Mouse (Mus musculus) neural tube, embryonic 11.5 days (tissue): ENCODE measurements around the gene Olfr1502. TPM values are rescaled to one million over a fixed set of nuclear protein-coding genes. Genes with fewer than 3 reads are reported as not detected.
"Not testable (repeated sequence)": the region's sequence is repeated elsewhere in the genome, so short reads cannot be mapped to it uniquely, and the experiment has no call there.

Experiments
- ATAC-seq: fragments of 200-750 bp; cut with Nextera tagmentation; 2 replicates; pipeline ENCODE4 v1.8.0; 2017; ENCODE audit warnings: moderate number of reproducible peaks, mild to moderate bottlenecking, moderate TSS enrichment, moderate library complexity; ENCODE audit not compliant: insufficient read depth, low FRiP score, low TSS enrichment
- DNase-seq: peaks from one replicate; pipeline ENCODE4 v3.0.0-alpha.2; 2015; ENCODE audit warnings: low spot score
- H3K27ac ChIP-seq: fragments of 300-500 bp; sonication (generic); 2 replicates; pipeline ENCODE4 v1.5.1; 2014; ENCODE audit warnings: low read depth, mild to moderate bottlenecking, low read length
- H3K27me3 ChIP-seq: fragments of 300-500 bp; sonication (generic); 2 replicates; pipeline ENCODE4 v1.6.1; 2014; ENCODE audit warnings: mild to moderate bottlenecking, low read length, mixed read lengths; ENCODE audit not compliant: control insufficient read depth, insufficient read depth
- H3K36me3 ChIP-seq: fragments of 300-500 bp; sonication (generic); 2 replicates; pipeline ENCODE4 v1.6.1; 2014; ENCODE audit warnings: mild to moderate bottlenecking, low read length, moderate library complexity, mixed read lengths; ENCODE audit not compliant: control insufficient read depth, insufficient read depth
- H3K4me1 ChIP-seq: fragments of 300-500 bp; sonication (generic); 2 replicates; pipeline ENCODE4 v1.6.1; 2014; ENCODE audit warnings: low read length, mixed read lengths; ENCODE audit not compliant: control insufficient read depth, insufficient read depth
- H3K4me2 ChIP-seq: fragments of 300-500 bp; sonication (generic); 2 replicates; pipeline ENCODE4 v1.6.1; 2014; ENCODE audit warnings: low read depth, mild to moderate bottlenecking, moderate library complexity
- H3K4me3 ChIP-seq: fragments of 300-500 bp; sonication (generic); 2 replicates; pipeline ENCODE4 v1.5.1; 2014; ENCODE audit warnings: low read depth, low read length
- H3K9ac ChIP-seq: fragments of 300-500 bp; sonication (generic); 2 replicates; pipeline ENCODE4 v1.6.1; 2014; ENCODE audit warnings: mild to moderate bottlenecking, low read length
- H3K9me3 ChIP-seq: fragments of 300-500 bp; sonication (generic); 2 replicates; pipeline ENCODE4 v1.6.1; 2016; ENCODE audit warnings: low read length; ENCODE audit not compliant: control insufficient read depth
- WGBS: fragments of 180-500 bp; shearing (Covaris S2); extraction: QIAGEN DNeasy Blood & Tissue Kit; methylation state at CpG from one replicate; pipeline ENCODE4 v1.1.7; 2014; 5-methylcytosine and 5-hydroxymethylcytosine counted together
- polyA plus RNA-seq: library from polyadenylated mRNA; unstranded; fragments of >200 nt; fragmentation: Nextera tagmentation; extraction: Ambion mirVana; gene quantifications from 2 replicates; pipeline ENCODE4 v1.2.1, GENCODE M21; 2014

The Olfr1502 gene
- not detected in 2 replicates for polyA plus RNA-seq

- H3K9me3 ChIP-seq = no peaks in the 10 kb centered on the region
- 85% methylated on average over 1 of the region's 1 CpGs for WGBS
Observed at GRCm38 (mm10) chr19:13861495-13861894, at the start of gene Olfr1502. TSS of gene Olfr1502 (plus strand) at chr19:13861795.

GRCm38 (mm10) chr19:13812823-13813222 lies 48.8 kb upstream of the Olfr1502 start:
- H3K9me3 ChIP-seq = no peaks in the 10 kb centered on the region
- DNase-seq (no peak), ATAC-seq (no peak)
- no peaks in the 10 kb centered on the region for H3K27me3 ChIP-seq
- no peak overlapping the region for H3K4me2 ChIP-seq
- H3K4me3 ChIP-seq = no peak overlapping the region
- WGBS = 51% methylated on average over 2 of the region's 2 CpGs
- H3K27ac ChIP-seq = no peak overlapping the region
- no peak overlapping the region for H3K9ac ChIP-seq
- no peaks in the 10 kb centered on the region for H3K4me1 ChIP-seq
- H3K36me3 ChIP-seq = no peaks in the 10 kb centered on the region

More at GRCm38 (mm10) chr19:13861495-13861894, at the start of gene Olfr1502:
- H3K4me1 ChIP-seq = no peaks in the 10 kb centered on the region
- H3K27me3 ChIP-seq = no peaks in the 10 kb centered on the region
- no peak within 1 kb of the TSS for H3K27ac ChIP-seq
- no peak within 1 kb of the TSS for H3K9ac ChIP-seq
- H3K36me3 ChIP-seq = no peaks in the 10 kb centered on the region
- ATAC-seq (no peak), DNase-seq (no peak)
- H3K4me3 ChIP-seq = no peak within 1 kb of the TSS
- no peak within 1 kb of the TSS for H3K4me2 ChIP-seq

GRCm38 (mm10) chr19:13818827-13819226 lies 42.8 kb upstream of the Olfr1502 start:
- Histone ChIP-seq H3K9me3 (no peaks in the 10 kb centered on the region), H3K27ac (no peak overlapping the region), H3K4me2 (no peak overlapping the region), H3K4me1 (no peaks in the 10 kb centered on the region), H3K36me3 (no peaks in the 10 kb centered on the region), H3K9ac (no peak overlapping the region), H3K4me3 (no peak overlapping the region), H3K27me3 (no peaks in the 10 kb centered on the region)
- WGBS = 38% methylated on average over 5 of the region's 5 CpGs
- DNase-seq = no peak
- no peak for ATAC-seq

DNA sequence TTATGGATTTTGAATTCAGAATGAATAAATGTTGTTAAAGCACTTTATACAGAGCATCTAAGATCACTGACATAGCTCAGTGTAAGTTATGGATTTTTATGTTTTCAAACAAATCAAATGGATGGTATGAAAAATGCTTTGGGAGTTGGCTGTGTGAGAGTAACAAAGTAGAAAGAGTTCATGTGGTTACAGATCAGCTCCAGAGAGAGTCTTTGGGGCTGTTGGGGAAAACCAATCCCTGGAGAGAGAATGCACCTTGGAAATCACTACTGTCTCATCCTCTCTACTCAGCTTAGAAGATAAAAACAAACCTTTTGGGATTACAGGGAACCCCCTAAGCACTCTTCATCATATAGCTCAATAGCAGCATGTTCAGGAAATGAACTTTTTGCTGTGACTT lies 42.2 kb upstream of the Olfr1502 start, which contains the start of gene Olfr1499:
Gene Olfr1499, minus strand, starts transcription at position 101 of the 400 bp plus-strand sequence.
- Histone ChIP-seq H3K4me2 (no peak within 1 kb of the TSS), H3K27ac (no peak within 1 kb of the TSS), H3K36me3 (no peaks in the 10 kb centered on the region), H3K27me3 (no peaks in the 10 kb centered on the region), H3K9ac (no peak within 1 kb of the TSS), H3K4me3 (no peak within 1 kb of the TSS), H3K9me3 (no peaks in the 10 kb centered on the region), H3K4me1 (no peaks in the 10 kb centered on the region)
- ATAC-seq = no peak
- DNase-seq = no peak

DNA sequence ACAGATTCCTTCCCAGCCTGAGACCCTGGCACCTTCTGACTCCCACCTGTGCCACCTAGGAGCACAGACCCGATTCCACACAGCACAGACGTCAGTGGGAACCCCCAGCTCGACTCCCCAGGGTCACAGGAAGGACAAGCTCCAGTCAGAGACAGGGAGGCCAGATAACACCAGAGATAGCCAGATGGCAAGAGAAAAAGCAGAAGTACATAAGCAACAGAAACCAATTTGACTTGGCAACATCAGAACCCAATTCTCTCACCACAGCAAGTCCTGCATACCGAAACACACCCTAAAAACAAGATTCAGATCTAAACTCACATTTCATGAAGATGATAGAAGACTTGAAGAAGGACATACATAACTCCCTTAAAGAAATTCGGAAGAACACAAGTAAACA lies 40.7 kb upstream of the Olfr1502 start:
- Histone ChIP-seq H3K27ac (no peak overlapping the region), H3K4me2 (no peak overlapping the region), H3K9ac (no peak overlapping the region), H3K9me3 (no peaks in the 10 kb centered on the region), H3K36me3 (no peaks in the 10 kb centered on the region), H3K4me3 (no peak overlapping the region), H3K4me1 (no peaks in the 10 kb centered on the region), H3K27me3 (no peaks in the 10 kb centered on the region)
- WGBS = 69% methylated on average over 5 of the region's 5 CpGs
- no peak for DNase-seq
- ATAC-seq = no peak

- no peaks in the 10 kb centered on the region for H3K36me3 ChIP-seq
- no peaks in the 10 kb centered on the region for H3K4me1 ChIP-seq
- 82% methylated on average over 3 of the region's 3 CpGs for WGBS
- H3K9me3 ChIP-seq = no peaks in the 10 kb centered on the region
- no peak overlapping the region for H3K4me2 ChIP-seq
- no peak overlapping the region for H3K27ac ChIP-seq
- no peak for ATAC-seq
- no peak overlapping the region for H3K4me3 ChIP-seq
- no peaks in the 10 kb centered on the region for H3K27me3 ChIP-seq
- no peak overlapping the region for H3K9ac ChIP-seq
- DNase-seq = no peak
Observed at GRCm38 (mm10) chr19:13828447-13828846, 33.1 kb upstream of the Olfr1502 start.

- no peak within 1 kb of the TSS for H3K4me2 ChIP-seq
- no peak for ATAC-seq
- no peaks in the 10 kb centered on the region for H3K4me1 ChIP-seq
- H3K27ac ChIP-seq = no peak within 1 kb of the TSS
- H3K27me3 ChIP-seq = no peaks in the 10 kb centered on the region
- H3K9ac ChIP-seq = no peak within 1 kb of the TSS
- H3K9me3 ChIP-seq = no peaks in the 10 kb centered on the region
- no peak within 1 kb of the TSS for H3K4me3 ChIP-seq
- no peak for DNase-seq
- no peaks in the 10 kb centered on the region for H3K36me3 ChIP-seq
Observed at GRCm38 (mm10) chr19:13830388-13830787, 31.2 kb upstream of the Olfr1502 start, which contains the start of gene Olfr1500. TSS of gene Olfr1500 (minus strand) at chr19:13830488.

DNA sequence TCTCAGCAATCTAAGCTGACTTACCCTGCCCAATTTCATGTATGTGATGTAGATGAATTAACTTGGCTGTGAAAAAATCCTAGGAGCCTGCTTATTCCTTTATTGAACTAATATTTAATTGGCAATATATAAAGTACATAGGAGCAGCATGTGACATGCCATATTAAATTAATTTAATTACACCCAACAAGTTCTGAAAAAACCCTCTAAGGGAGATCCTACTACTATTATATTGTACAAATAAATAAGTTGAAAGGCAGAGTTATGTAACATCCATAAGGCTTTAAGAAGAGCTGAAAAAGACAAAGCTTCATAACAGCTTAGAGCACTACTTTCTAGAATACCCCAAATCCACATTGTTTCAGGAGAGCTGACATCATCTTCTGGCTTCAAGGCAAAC lies 11.0 kb upstream of the Olfr1502 start, which contains the start of gene Olfr1501:
Gene Olfr1501, minus strand, starts transcription at position 101 of the 400 bp plus-strand sequence.
- DNase-seq, ATAC-seq, H3K4me1 ChIP-seq, H3K4me2 ChIP-seq, H3K9ac ChIP-seq, H3K36me3 ChIP-seq, H3K4me3 ChIP-seq, H3K9me3 ChIP-seq, H3K27ac ChIP-seq, H3K27me3 ChIP-seq: not testable (repeated sequence)

GRCm38 (mm10) chr19:13897828-13898227 lies 36.2 kb downstream of the Olfr1502 start, which contains the start of gene Olfr1504:
TSS of gene Olfr1504 (minus strand) at chr19:13897928.
- no peaks in the 10 kb centered on the region for H3K4me1 ChIP-seq
- no peak within 1 kb of the TSS for H3K4me3 ChIP-seq
- H3K9me3 ChIP-seq = no peaks in the 10 kb centered on the region
- no peak within 1 kb of the TSS for H3K27ac ChIP-seq
- DNase-seq (no peak), ATAC-seq (no peak)
- no peak within 1 kb of the TSS for H3K4me2 ChIP-seq
- no peaks in the 10 kb centered on the region for H3K36me3 ChIP-seq
- no peaks in the 10 kb centered on the region for H3K27me3 ChIP-seq
- WGBS = 72% methylated on average over 1 of the region's 1 CpGs
- H3K9ac ChIP-seq = no peak within 1 kb of the TSS
